Mouse (Mus musculus): ENCODE results near the gene Samd14. TPM values are rescaled to one million over a fixed set of nuclear protein-coding genes. Genes with fewer than 3 reads are reported as not detected.

Samd14 gene
- polyA plus RNA-seq, 1 experiment from 2014 or later: 50.3 TPM

GRCm38 (mm10) chr11:94990749-94991577 is 18.7 kb upstream of the Samd14 start, which contains the start of gene Ppp1r9b:
TSS of gene Ppp1r9b (plus strand) at chr11:94991035.
- Histone ChIP-seq H3K9ac (peak within 1 kb of the TSS; percentile 93), H3K9me3 (no peaks in the 10 kb centered on the region), H3K4me1 (peaks cover 68% of the 10 kb centered on the region), H3K27me3 (no peaks in the 10 kb centered on the region), H3K36me3 (no peaks in the 10 kb centered on the region), H3K4me3 (peak within 1 kb of the TSS; percentile 82), H3K27ac (peak within 1 kb of the TSS; percentile 92), H3K4me2 (replicated peaks) (peak within 1 kb of the TSS; percentile 98)
- peak; percentile 74 for ATAC-seq (ENCODE audit: insufficient number of reproducible peaks, insufficient read depth, low FRiP score, low TSS enrichment)
- under 1% methylated on average over 67 of the region's 69 CpGs for WGBS

DNA sequence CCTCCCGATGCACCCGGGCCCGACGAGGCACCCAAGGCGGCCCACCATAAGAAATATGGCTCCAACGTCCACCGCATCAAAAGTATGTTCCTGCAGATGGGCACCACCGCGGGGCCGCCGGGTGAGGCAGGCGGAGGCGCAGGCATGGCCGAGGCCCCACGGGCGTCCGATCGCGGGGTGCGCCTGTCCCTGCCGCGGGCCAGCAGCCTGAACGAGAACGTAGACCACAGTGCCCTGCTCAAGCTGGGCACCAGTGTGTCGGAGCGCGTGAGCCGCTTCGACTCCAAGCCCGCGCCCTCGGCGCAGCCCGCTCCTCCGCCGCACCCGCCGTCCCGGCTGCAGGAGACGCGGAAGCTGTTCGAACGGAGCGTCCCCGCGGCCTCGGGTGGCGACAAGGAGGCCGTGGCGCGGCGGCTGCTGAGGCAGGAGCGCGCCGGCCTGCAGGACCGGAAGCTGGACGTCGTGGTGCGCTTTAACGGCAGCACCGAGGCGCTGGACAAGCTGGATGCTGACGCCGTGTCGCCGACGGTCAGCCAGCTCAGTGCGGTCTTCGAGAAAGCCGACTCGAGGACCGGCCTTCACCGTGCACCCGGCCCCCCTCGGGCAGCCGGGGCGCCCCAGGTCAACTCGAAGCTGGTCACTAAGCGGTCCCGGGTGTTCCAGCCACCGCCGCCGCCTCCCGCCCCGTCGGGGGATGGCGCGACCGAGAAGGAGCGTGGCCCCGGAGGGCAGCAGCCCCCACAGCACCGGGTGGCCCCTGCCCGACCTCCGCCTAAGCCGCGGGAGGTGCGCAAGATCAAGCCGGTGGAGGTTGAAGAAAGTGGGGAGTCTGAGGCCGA is 17.8 kb upstream of the Samd14 start:
- under 1% methylated on average over 98 of the region's 99 CpGs for WGBS
- Histone ChIP-seq H3K9ac (peak overlapping the region; percentile 93), H3K4me1 (peaks cover 70% of the 10 kb centered on the region), H3K27me3 (no peaks in the 10 kb centered on the region), H3K4me2 (replicated peaks) (peak overlapping the region; percentile 98), H3K27ac (peak overlapping the region; percentile 92), H3K36me3 (peaks cover 7% of the 10 kb centered on the region), H3K9me3 (no peaks in the 10 kb centered on the region), H3K4me3 (peak overlapping the region; percentile 82)
- no peak for ATAC-seq (ENCODE audit: insufficient number of reproducible peaks, insufficient read depth, low FRiP score, low TSS enrichment)

GRCm38 (mm10) chr11:94992480-94992753 is 17.3 kb upstream of the Samd14 start:
- H3K4me2 ChIP-seq (replicated peaks): peak overlapping the region; percentile 98
- WGBS: 1% methylated on average over 20 of the region's 20 CpGs
- no peak for ATAC-seq (ENCODE audit: insufficient number of reproducible peaks, insufficient read depth, low FRiP score, low TSS enrichment)
- H3K27me3 ChIP-seq: no peaks in the 10 kb centered on the region
- H3K9ac ChIP-seq: peak overlapping the region; percentile 93
- H3K4me3 ChIP-seq: peak overlapping the region; percentile 82
- H3K4me1 ChIP-seq: peaks cover 69% of the 10 kb centered on the region
- no peaks in the 10 kb centered on the region for H3K9me3 ChIP-seq
- peaks cover 13% of the 10 kb centered on the region for H3K36me3 ChIP-seq
- H3K27ac ChIP-seq: peak overlapping the region; percentile 92; the same call in 1 of the 2 replicates

GRCm38 (mm10) chr11:94992754-94993606 is 16.7 kb upstream of the Samd14 start:
- peak overlapping the region; percentile 98 for H3K4me2 ChIP-seq (replicated peaks)

DNA sequence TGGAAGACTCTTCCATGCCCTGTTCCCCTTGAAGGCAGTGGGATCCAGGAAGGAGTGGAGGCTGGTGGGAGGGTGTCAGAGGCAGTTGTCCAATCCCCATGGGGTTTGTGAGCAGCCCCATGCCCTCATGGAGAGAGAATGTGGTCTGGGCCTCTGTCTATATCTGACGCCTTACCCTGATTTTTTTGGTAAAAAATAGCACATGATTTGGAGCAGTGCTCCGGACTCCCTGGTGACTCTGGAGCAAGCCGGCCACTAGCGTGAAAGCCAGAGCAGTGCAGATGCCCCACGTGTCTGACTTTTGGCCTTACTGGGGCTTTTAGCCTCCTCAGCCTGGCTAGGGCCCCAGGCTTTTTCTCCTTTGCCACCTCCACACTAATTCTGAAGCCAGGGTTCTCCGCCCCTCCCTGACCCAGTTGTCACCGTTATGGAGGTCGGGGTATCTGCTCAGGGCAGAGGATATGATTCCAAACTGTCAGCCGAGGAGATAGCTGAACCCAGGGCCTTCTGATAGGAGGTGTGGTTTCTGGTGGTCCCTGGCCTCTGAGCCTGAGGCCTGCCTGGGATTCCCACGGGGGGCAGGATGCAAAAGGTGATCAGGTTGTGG is 15.4 kb upstream of the Samd14 start:
- H3K4me3 ChIP-seq: peak overlapping the region; percentile 82
- no peak for ATAC-seq (ENCODE audit: insufficient number of reproducible peaks, insufficient read depth, low FRiP score, low TSS enrichment)
- no peaks in the 10 kb centered on the region for H3K27me3 ChIP-seq
- H3K9ac ChIP-seq: peak overlapping the region; percentile 93
- peak overlapping the region; percentile 98 for H3K4me2 ChIP-seq (replicated peaks)
- no peaks in the 10 kb centered on the region for H3K9me3 ChIP-seq
- H3K36me3 ChIP-seq: peaks cover 32% of the 10 kb centered on the region
- 50% methylated on average over 10 of the region's 10 CpGs for WGBS
- H3K4me1 ChIP-seq: peaks cover 50% of the 10 kb centered on the region
- no peak overlapping the region for H3K27ac ChIP-seq

More at GRCm38 (mm10) chr11:94992754-94993606, 16.7 kb upstream of the Samd14 start:
- Histone ChIP-seq H3K9me3 (no peaks in the 10 kb centered on the region), H3K27me3 (no peaks in the 10 kb centered on the region), H3K4me3 (peak overlapping the region; percentile 82), H3K27ac (peak overlapping the region; percentile 92; the same call in 1 of the 2 replicates), H3K36me3 (peaks cover 18% of the 10 kb centered on the region), H3K4me1 (peaks cover 64% of the 10 kb centered on the region), H3K9ac (peak overlapping the region; percentile 93)
- WGBS: 1% methylated on average over 22 of the region's 22 CpGs
- ATAC-seq (ENCODE audit: insufficient number of reproducible peaks, insufficient read depth, low FRiP score, low TSS enrichment): no peak

GRCm38 (mm10) chr11:94994947-94995772 is 14.5 kb upstream of the Samd14 start:
- Histone ChIP-seq H3K27me3 (no peaks in the 10 kb centered on the region), H3K4me3 (peak overlapping the region; percentile 82), H3K4me2 (replicated peaks) (peak overlapping the region; percentile 98), H3K4me1 (peaks cover 53% of the 10 kb centered on the region), H3K9me3 (no peaks in the 10 kb centered on the region), H3K27ac (no peak overlapping the region), H3K9ac (peak overlapping the region; percentile 20; the same call in 1 of the 2 replicates), H3K36me3 (peaks cover 40% of the 10 kb centered on the region)
- WGBS: 82% methylated on average over 11 of the region's 11 CpGs
- no peak for ATAC-seq (ENCODE audit: insufficient number of reproducible peaks, insufficient read depth, low FRiP score, low TSS enrichment)

GRCm38 (mm10) chr11:94996101-94996500 is 13.6 kb upstream of the Samd14 start:
- Histone ChIP-seq H3K4me1 (peaks cover 57% of the 10 kb centered on the region), H3K9me3 (no peaks in the 10 kb centered on the region), H3K27ac (no peak overlapping the region), H3K4me2 (replicated peaks) (peak overlapping the region; percentile 98), H3K9ac (peak overlapping the region; percentile 31; the same call in 1 of the 2 replicates), H3K36me3 (peaks cover 49% of the 10 kb centered on the region), H3K27me3 (no peaks in the 10 kb centered on the region), H3K4me3 (no peak overlapping the region)
- no peak for ATAC-seq (ENCODE audit: insufficient number of reproducible peaks, insufficient read depth, low FRiP score, low TSS enrichment)
- WGBS: 88% methylated on average over 8 of the region's 8 CpGs

DNA sequence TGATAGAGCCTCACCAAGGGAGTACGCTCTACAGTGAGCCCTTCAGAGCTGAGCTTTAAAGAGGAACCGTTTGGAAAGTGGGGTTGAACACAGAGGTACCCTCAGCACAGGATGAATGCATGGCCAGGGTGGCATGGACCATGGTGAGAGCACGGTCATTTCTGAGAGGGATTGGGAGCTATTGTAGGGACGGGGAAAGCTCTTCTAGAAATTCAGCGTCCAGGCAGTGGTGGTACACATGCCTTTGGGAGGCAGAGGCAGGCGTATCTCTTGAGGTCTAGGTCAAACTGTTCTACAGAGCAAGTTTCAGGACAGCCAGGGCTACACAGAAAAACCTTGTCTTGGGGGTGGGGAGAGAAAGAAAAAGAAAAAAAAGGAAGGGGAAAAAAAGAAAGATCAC is 12.7 kb upstream of the Samd14 start:
- H3K9ac ChIP-seq: no peak overlapping the region
- H3K4me1 ChIP-seq: peaks cover 57% of the 10 kb centered on the region
- H3K36me3 ChIP-seq: peaks cover 57% of the 10 kb centered on the region
- 94% methylated on average over 6 of the region's 6 CpGs for WGBS
- H3K4me3 ChIP-seq: no peak overlapping the region
- no peak for ATAC-seq (ENCODE audit: insufficient number of reproducible peaks, insufficient read depth, low FRiP score, low TSS enrichment)
- no peaks in the 10 kb centered on the region for H3K27me3 ChIP-seq
- H3K9me3 ChIP-seq: no peaks in the 10 kb centered on the region
- no peak overlapping the region for H3K4me2 ChIP-seq (replicated peaks)
- H3K27ac ChIP-seq: no peak overlapping the region

DNA sequence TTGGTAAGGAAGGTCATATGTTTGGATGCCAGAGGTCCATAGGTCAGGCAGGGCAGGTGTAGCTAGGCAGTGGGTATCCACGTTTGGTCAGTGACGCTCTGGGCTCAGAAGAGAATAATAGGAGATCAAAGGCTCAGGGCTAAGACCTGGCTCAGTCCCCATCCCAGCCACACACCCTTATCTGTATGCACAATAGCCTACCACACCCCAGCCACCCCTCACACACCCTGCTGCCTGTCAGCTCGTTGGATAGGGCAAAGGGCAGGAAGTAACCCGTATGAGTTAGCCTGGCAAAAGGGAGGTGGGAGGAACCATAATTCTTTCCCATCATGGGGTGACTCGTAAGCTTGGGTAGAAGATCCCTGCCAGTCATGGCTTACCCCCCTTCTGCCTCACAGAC is 12.1 kb upstream of the Samd14 start:
- no peak overlapping the region for H3K27ac ChIP-seq
- H3K4me3 ChIP-seq: no peak overlapping the region
- H3K27me3 ChIP-seq: no peaks in the 10 kb centered on the region
- peaks cover 63% of the 10 kb centered on the region for H3K36me3 ChIP-seq
- WGBS: 75% methylated on average over 5 of the region's 5 CpGs
- no peaks in the 10 kb centered on the region for H3K9me3 ChIP-seq
- H3K4me1 ChIP-seq: peaks cover 52% of the 10 kb centered on the region
- H3K9ac ChIP-seq: no peak overlapping the region
- ATAC-seq (ENCODE audit: insufficient number of reproducible peaks, insufficient read depth, low FRiP score, low TSS enrichment): no peak
- no peak overlapping the region for H3K4me2 ChIP-seq (replicated peaks)

GRCm38 (mm10) chr11:94998041-94998531 is 11.6 kb upstream of the Samd14 start:
- Histone ChIP-seq H3K36me3 (peaks cover 67% of the 10 kb centered on the region), H3K27me3 (no peaks in the 10 kb centered on the region), H3K4me2 (replicated peaks) (no peak overlapping the region), H3K9ac (no peak overlapping the region), H3K4me3 (no peak overlapping the region), H3K4me1 (peaks cover 47% of the 10 kb centered on the region), H3K9me3 (no peaks in the 10 kb centered on the region), H3K27ac (no peak overlapping the region)
- ATAC-seq (ENCODE audit: insufficient number of reproducible peaks, insufficient read depth, low FRiP score, low TSS enrichment): no peak
- 89% methylated on average over 16 of the region's 16 CpGs for WGBS

Data from embryonic facial prominence, embryonic 12.5 days (tissue).